Mouse (Mus musculus) liver, postnatal 0 days (tissue): ENCODE measurements around the gene Plch2. TPM values are rescaled to one million over a fixed set of nuclear protein-coding genes. Genes with fewer than 3 reads are reported as not detected.

Experiments used
- ATAC-seq: fragments of 200-750 bp; cut with Nextera tagmentation; 2 replicates; pipeline ENCODE4 v1.8.0; 2017; ENCODE audit warnings: mild to moderate bottlenecking, moderate library complexity
- DNase-seq: peaks from one replicate; pipeline ENCODE4 v3.0.0-alpha.2; 2016
- H3K27ac ChIP-seq: fragments of 300-500 bp; sonication (generic); 2 replicates; pipeline ENCODE4 v1.5.1; 2014; ENCODE audit warnings: antibody characterized with exemption, moderate library complexity, mild to moderate bottlenecking, low read depth
- H3K27me3 ChIP-seq: fragments of 300-500 bp; sonication (generic); 2 replicates; pipeline ENCODE4 v1.6.1; 2014; ENCODE audit warnings: low read length, control low read depth, mixed read lengths; ENCODE audit not compliant: insufficient read depth
- H3K36me3 ChIP-seq: fragments of 300-500 bp; sonication (generic); replicated peaks from 2 replicates; pipeline ENCODE4 v1.6.1; 2014; ENCODE audit warnings: mild to moderate bottlenecking, control low read depth, low read length, moderate library complexity, mixed read lengths; ENCODE audit not compliant: insufficient read depth
- H3K4me1 ChIP-seq: fragments of 300-500 bp; sonication (generic); 2 replicates; pipeline ENCODE4 v1.6.1; 2014; ENCODE audit warnings: antibody characterized with exemption, mild to moderate bottlenecking, control low read depth; ENCODE audit not compliant: insufficient read depth
- H3K4me2 ChIP-seq: fragments of 300-500 bp; sonication (generic); 2 replicates; pipeline ENCODE4 v1.6.1; 2014; ENCODE audit warnings: low read depth, mild to moderate bottlenecking, low read length, moderate library complexity, mixed read lengths
- H3K4me3 ChIP-seq: fragments of 300-500 bp; sonication (generic); 2 replicates; pipeline ENCODE4 v1.5.1; 2014; ENCODE audit warnings: low read depth, low read length
- H3K9ac ChIP-seq: fragments of 300-500 bp; sonication (generic); replicated peaks from 2 replicates; pipeline ENCODE4 v1.6.1; 2014; ENCODE audit warnings: mild to moderate bottlenecking, moderate library complexity
- H3K9me3 ChIP-seq: fragments of 300-500 bp; sonication (generic); 2 replicates; pipeline ENCODE4 v1.6.1; 2016; ENCODE audit warnings: mild to moderate bottlenecking, control low read depth, low read length, mixed read lengths
- CTCF ChIP-seq: sonication (generic); IDR thresholded peaks from 2 replicates; pipeline ENCODE4 v1.5.1; 2016; ENCODE audit warnings: antibody characterized with exemption, low read depth
- EP300 ChIP-seq: IDR thresholded peaks from 2 replicates; pipeline ENCODE4 v1.6.1; 2016; ENCODE audit warnings: antibody characterized with exemption, low read depth, mild to moderate bottlenecking
- WGBS: fragments of 180-500 bp; shearing (Covaris S2); extraction: QIAGEN DNeasy Blood & Tissue Kit; methylation state at CpG from one replicate; pipeline ENCODE4 v1.1.7; 2014; ENCODE audit not compliant: insufficient replicate concordance; 5-methylcytosine and 5-hydroxymethylcytosine counted together
- polyA plus RNA-seq: library from polyadenylated mRNA; unstranded; fragments of >200 nt; fragmentation: Nextera tagmentation; extraction: Ambion mirVana; gene quantifications from 2 replicates; pipeline ENCODE4 v1.2.1, GENCODE M21; 2015

Gene Plch2
- polyA plus RNA-seq, 1 experiment from 2014 or later: not detected

DNA sequence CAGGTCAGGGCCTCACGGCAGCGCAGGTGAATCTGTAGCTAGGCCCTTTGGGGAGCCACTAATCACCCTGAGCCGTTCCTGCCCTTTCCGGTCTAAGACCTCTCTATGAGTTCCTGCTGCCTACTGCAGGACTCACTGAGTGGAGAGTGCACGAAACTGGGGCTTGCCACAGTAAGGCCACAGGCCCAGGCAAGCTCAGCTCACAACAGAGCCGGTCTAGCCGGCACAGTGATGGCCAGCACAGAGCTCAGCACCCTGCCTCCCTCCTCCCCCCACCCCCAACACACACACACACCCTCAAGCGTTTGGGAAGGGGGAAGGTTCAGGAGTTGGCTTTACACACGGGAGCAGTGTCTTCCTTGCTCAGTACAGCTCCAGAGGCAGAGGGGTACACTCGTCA lies 1.7 kb upstream of the Plch2 start:
- TF ChIP-seq EP300 (no peak), CTCF (no peak)
- no peaks in the 10 kb centered on the region for H3K9me3 ChIP-seq
- ATAC-seq (no peak), DNase-seq (no peak)
- H3K27me3 ChIP-seq: 0 out of 2 replicates have a peak, but pooled peaks cover 3% of the 10 kb centered on the region
- H3K4me2 ChIP-seq: no peak overlapping the region
- no peaks in the 10 kb centered on the region for H3K4me1 ChIP-seq
- H3K4me3 ChIP-seq: no peak overlapping the region
- H3K27ac ChIP-seq: no peak overlapping the region
- WGBS: 47% methylated on average over 10 of the region's 10 CpGs
- no peak overlapping the region for H3K9ac ChIP-seq
- H3K36me3 ChIP-seq: no peaks in the 10 kb centered on the region

DNA sequence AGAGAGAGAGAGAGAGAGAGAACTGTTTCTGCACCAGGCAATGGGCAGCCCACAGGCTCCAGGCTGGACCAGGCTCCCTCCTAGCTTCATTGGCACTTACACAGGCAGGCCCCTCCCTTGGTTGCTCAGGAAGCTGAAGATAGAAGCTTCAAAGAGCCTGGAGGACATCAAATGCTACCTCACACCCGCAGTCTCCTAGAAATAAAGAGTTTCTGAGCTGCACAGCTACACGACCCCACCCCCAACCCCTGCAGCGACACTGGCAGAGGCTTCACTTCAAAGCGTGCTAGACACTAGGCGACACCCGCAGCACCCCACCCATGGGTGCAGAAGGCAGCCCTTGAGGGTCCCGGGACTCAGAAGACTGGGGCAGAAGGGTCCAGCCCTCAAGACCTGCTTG lies 6.5 kb downstream of the Plch2 start:
- WGBS: 67% methylated on average over 7 of the region's 7 CpGs
- no peak overlapping the region for H3K4me3 ChIP-seq
- H3K4me2 ChIP-seq: no peak overlapping the region
- no peaks in the 10 kb centered on the region for H3K36me3 ChIP-seq
- 0 out of 2 replicates have a peak, but pooled peaks cover 7% of the 10 kb centered on the region for H3K27me3 ChIP-seq
- no peak overlapping the region for H3K9ac ChIP-seq
- DNase-seq (no peak), ATAC-seq (no peak)
- H3K27ac ChIP-seq: no peak overlapping the region
- H3K9me3 ChIP-seq: no peaks in the 10 kb centered on the region
- no peaks in the 10 kb centered on the region for H3K4me1 ChIP-seq
- TF ChIP-seq EP300 (no peak), CTCF (no peak)

GRCm38 (mm10) chr4:155046636-155047035 lies 9.9 kb downstream of the Plch2 start:
- Histone ChIP-seq H3K36me3 (no peaks in the 10 kb centered on the region), H3K27me3 (peaks cover 35% of the 10 kb centered on the region), H3K27ac (no peak overlapping the region), H3K9ac (no peak overlapping the region), H3K9me3 (no peaks in the 10 kb centered on the region), H3K4me3 (no peak overlapping the region), H3K4me1 (no peaks in the 10 kb centered on the region), H3K4me2 (no peak overlapping the region)
- WGBS: 74% methylated on average over 14 of the region's 14 CpGs
- no peak for ATAC-seq
- no peak for DNase-seq
- no peak for TF ChIP-seq EP300
- TF ChIP-seq CTCF: no peak

GRCm38 (mm10) chr4:155043289-155043625 lies 13.3 kb downstream of the Plch2 start:
- Histone ChIP-seq H3K36me3 (no peaks in the 10 kb centered on the region), H3K27ac (no peak overlapping the region), H3K9me3 (no peaks in the 10 kb centered on the region), H3K4me3 (no peak overlapping the region), H3K4me2 (no peak overlapping the region), H3K9ac (no peak overlapping the region), H3K4me1 (no peaks in the 10 kb centered on the region), H3K27me3 (peaks cover 42% of the 10 kb centered on the region)
- DNase-seq (no peak), ATAC-seq (no peak)
- WGBS: 2% methylated on average over 24 of the region's 25 CpGs
- TF ChIP-seq CTCF (no peak), EP300 (no peak)

DNA sequence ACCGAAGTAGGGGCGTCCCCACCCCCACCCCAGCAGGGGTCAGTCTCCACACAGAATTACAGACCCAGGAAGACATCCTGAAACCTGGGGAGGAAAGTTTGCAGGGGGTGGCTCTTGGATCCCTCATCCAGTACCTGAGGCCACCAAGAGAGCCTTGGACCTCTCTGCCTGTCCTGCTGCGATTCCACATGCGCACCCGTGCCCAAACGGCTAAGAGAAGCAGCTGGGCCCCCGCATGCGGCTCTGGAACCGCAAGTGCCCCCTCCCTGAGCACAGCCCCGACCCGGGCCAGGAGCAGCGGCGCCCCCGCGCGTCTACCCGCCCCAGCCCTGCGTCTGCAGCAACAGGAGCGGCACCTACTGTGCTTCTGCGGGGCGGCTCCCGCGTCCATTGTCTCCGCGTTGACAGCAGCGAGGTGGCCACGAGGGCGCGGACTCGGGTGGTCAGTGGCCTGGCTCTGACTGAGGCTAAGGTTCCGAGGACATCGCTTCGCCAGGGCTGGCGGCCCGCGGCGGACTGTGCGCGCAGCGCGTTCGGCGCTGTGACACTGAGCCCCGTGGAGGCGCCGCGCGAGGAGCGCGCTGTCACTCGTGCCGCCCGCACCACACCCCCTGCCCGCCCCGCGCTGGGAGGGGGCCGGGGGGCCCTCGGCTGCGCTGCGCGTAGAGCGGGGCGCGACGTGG lies 13.8 kb downstream of the Plch2 start:
- DNase-seq (no peak), ATAC-seq (no peak)
- H3K9ac ChIP-seq: no peak overlapping the region
- H3K4me3 ChIP-seq: no peak overlapping the region
- TF ChIP-seq EP300: no peak
- TF ChIP-seq CTCF: no peak
- H3K27me3 ChIP-seq: peaks cover 42% of the 10 kb centered on the region
- no peak overlapping the region for H3K4me2 ChIP-seq
- H3K9me3 ChIP-seq: no peaks in the 10 kb centered on the region
- H3K36me3 ChIP-seq: no peaks in the 10 kb centered on the region
- WGBS: 4% methylated on average over 62 of the region's 65 CpGs
- H3K27ac ChIP-seq: no peak overlapping the region
- no peaks in the 10 kb centered on the region for H3K4me1 ChIP-seq

DNA sequence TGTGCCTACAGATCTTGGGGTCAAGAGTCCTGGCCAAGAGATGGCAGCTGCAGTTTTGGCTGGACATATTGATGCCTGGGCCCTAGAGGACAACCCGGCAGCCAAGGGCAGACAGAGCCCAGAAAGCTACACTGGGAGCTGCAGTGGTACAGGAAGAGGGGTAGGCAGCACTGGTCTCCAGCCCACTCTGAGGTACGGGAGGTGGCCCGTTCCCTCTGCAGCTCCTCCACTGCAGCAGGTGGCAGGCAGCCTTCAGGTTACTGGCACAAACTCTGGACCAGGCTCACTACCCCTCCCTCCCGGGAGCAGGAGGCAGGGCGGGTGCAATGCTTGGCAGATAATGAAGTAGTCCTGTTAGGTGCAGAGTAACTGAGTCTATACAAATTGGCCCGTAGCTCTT lies 15.9 kb downstream of the Plch2 start:
- Histone ChIP-seq H3K4me3 (no peak overlapping the region), H3K9me3 (no peaks in the 10 kb centered on the region), H3K36me3 (no peaks in the 10 kb centered on the region), H3K9ac (no peak overlapping the region), H3K4me1 (no peaks in the 10 kb centered on the region), H3K4me2 (no peak overlapping the region), H3K27me3 (peaks cover 41% of the 10 kb centered on the region), H3K27ac (no peak overlapping the region)
- no peak for ATAC-seq
- no peak for TF ChIP-seq CTCF
- TF ChIP-seq EP300: no peak
- WGBS: 57% methylated on average over 6 of the region's 6 CpGs
- no peak for DNase-seq

- no peaks in the 10 kb centered on the region for H3K4me1 ChIP-seq
- H3K4me2 ChIP-seq: no peak overlapping the region
- no peak for ATAC-seq
Measured at GRCm38 (mm10) chr4:155040197-155040596, 16.4 kb downstream of the Plch2 start.

More at GRCm38 (mm10) chr4:155040197-155040596, 16.4 kb downstream of the Plch2 start:
- Histone ChIP-seq H3K4me3 (no peak overlapping the region), H3K9ac (no peak overlapping the region), H3K9me3 (no peaks in the 10 kb centered on the region), H3K36me3 (no peaks in the 10 kb centered on the region), H3K27me3 (peaks cover 41% of the 10 kb centered on the region), H3K27ac (no peak overlapping the region)
- WGBS: 57% methylated on average over 9 of the region's 9 CpGs
- TF ChIP-seq EP300: no peak
- TF ChIP-seq CTCF: no peak
- no peak for DNase-seq
